Mouse (Mus musculus): ENCODE data around the gene Hmg20b. TPM values are rescaled to one million over a fixed set of nuclear protein-coding genes. Genes with fewer than 3 reads are reported as not detected.
A peak's percentile ranks its signal among the peaks of the same experiment; 100 is the strongest.

Hmg20b gene
- total RNA-seq, 2 experiments from 2014 or later = 22.9 to 28.2 TPM

DNA sequence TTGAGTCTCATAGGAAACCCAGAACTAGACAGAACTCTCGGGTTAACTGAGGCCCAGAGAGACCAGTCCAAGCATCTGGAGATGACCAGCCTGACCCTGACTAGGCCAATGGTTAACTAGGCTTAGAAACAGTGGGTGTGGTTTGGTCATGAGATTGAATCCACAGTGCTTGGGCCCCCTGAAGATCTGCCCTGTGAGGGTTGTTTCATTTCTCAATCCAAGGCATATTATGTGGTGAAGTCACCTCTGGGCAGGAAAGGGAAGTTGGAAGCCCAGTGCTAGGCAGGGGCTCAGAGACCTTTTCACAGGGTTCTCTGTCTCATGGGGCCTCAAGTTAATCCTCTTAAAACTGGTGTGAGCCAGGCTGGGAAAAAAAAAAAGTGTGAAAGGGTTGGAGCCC, 8.6 kb upstream of the Hmg20b start:
- no peak for DNase-seq
- H3K4me3 ChIP-seq = peak overlapping the region; percentile 92
- peak overlapping the region; percentile 88 for H3K27ac ChIP-seq
- intact Hi-C loops (cut with DNase I) = no loop called here
- TF ChIP-seq CTCF (IDR thresholded peaks at IDR 0.05) = no peak

DNA sequence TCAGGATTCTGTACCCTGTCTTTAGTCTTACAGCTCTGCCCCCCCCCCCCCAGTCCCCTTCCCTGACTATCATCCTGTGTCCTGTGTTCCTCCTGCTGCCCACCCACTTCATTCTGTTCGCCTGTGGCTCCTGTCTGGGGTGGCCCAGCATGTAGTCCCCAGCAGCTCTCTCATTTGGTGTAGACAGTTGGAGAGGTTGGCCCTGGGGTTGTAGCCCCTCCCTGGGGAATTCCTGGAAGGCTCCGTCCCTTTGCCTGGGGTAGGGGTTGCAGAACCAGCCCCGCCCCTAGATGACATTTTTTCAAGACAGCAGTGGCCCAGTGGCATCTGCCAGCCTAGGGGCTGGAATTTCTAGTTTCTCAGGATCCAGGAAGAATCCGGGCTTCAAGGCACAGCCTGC, 7.9 kb upstream of the Hmg20b start:
- TF ChIP-seq CTCF (IDR thresholded peaks at IDR 0.05) = no peak
- intact Hi-C loops (cut with DNase I) = no loop called here

DNA sequence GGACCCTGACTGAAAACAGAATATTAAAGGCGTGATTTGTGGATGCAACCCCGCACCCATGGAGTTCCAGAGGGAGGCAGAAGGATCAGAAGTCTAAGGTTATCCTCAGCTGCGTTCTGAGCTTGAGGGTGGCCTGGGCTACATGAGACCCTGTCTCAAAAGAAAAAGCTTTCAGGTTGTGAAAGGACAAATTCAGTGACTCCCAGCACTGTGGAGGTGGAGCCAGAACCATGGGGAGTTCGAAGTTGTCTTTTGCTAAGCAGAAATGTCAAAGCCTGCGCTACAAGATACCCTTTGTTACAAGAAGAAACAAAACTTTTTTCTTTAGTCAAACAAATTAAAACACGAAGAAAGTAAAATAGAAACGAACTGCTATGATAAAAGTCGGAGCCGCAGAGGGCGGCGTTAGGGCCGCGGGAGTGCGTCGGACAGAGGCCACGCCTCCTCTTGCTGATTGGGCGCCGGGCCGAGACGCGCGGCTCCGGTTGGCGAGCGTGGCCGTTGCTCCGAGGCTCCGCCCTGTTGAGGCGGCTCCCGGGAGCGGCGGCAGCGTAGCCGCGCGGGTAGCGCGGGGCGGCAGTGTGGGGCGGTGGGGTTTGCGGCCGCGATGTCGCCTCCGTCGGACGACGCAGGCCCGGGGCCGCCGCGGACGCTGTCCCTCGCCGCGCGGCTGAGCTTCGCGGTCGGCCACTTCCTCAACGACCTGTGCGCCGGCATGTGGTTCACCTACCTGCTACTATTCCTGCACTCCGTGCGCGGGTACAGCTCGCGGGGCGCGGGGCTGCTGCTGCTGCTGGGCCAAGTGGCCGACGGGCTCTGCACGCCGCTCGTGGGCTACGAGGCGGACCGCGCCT, 6.9 kb upstream of the Hmg20b start, which contains the start of gene Mfsd12:
Gene Mfsd12, plus strand, starts transcription at position 501 of the 854 bp plus-strand sequence.
- Histone ChIP-seq H3K27ac (peak within 1 kb of the TSS; percentile 88), H3K4me3 (peak within 1 kb of the TSS; percentile 92)
- no peak for TF ChIP-seq CTCF (IDR thresholded peaks at IDR 0.05)
- peak; percentile 96 for DNase-seq
- intact Hi-C loops (cut with DNase I) = no loop called here

More for the DNA sequence above, 7.9 kb upstream of the Hmg20b start:
- DNase-seq = no peak
- H3K4me3 ChIP-seq = peak overlapping the region; percentile 92
- peak overlapping the region; percentile 88 for H3K27ac ChIP-seq

DNA sequence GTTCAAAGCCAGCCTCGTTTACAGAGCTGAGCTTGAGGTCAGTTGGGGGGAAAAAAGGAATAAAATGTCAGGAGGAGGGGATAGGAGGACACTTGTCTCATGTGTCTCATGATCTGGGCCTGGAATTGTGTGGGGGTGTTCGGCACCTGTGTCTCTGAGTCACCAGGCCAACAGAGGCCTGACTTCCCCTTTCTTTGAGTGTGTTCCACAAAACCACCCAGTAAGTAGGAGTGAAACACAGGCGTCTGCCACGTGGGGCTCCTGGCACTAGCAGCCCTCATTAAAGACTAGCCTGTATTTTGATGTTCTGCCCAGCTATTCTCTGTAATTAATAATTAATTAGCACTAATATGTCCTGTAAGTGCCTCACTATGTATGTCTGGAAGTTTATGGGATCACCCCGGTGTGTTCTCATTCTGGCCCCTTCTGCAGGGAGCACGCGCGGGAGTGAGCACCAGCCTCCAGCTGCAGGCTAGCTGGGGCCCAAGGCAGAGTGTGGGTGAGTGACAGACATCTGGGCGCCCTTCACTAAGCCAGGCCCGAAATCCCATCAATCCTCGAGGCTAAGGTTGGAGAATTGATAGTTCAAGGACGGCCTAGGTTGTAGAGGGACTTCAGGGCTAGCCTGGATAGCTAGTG, 6.2 kb upstream of the Hmg20b start:
- TF ChIP-seq CTCF (IDR thresholded peaks at IDR 0.05) = no peak
- no peak for DNase-seq
- H3K4me3 ChIP-seq = peak overlapping the region; percentile 92
- intact Hi-C loops (cut with DNase I) = no loop called here
- H3K27ac ChIP-seq = peak overlapping the region; percentile 88; the same call in 1 of the 2 replicates

DNA sequence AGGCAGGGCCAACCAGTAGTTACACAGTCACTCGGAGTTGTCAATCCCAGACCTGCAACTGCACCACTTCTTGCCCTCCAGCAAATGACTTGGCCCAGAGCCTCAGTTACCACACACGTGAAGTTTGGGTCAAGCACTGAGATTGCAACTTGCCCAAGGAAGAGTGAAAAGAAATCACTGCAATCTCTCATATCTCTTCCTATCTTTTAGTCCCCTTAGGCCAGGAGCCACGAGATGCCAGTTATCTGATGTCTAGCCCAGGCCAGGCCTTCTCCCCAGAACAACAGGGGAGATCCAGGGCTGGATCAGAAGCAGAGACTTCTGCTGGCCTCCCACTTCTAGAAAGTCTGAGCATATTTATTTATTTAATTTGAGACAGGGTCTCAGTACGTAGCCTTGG, 5.3 kb upstream of the Hmg20b start:
- intact Hi-C loops (cut with DNase I) = no loop called here
- DNase-seq = no peak
- no peak for TF ChIP-seq CTCF (IDR thresholded peaks at IDR 0.05)
- Histone ChIP-seq H3K4me3 (no peak overlapping the region), H3K27ac (no peak overlapping the region)

DNA sequence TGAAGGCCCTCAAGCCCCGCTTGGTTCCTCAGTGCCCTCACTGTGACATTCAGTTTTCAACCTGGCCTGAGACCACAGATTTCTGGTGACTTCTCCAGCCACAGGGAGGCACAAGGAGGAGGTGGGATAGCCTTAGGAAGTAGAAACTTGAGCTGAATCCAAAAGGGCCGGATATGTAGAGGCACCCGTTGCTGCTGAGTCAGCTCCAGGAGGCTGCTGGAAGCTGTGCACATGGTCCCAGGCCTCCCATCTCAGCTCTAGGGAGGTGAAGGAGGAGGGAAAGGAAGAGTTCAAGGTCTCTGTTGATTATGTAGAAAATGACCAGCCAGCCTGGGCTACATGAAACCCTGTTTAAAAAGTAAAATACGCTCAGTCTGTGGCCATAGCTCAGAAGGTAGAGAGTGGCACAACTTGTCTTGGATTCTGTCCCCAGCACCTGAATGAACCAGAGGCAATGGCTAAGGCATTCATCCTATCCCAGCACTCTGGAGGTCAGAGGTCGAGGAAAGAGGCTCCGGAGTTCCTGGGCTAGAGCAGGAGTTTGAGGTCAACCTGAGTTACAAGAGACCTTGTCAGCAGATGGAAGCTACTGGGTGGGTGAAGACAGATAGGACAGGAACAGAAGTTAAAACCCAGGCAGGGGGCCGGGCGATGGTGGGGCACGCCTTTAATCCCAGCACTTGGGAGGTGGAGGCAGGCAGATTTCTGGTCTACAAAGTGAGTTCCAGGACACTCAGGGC, 4.6 kb upstream of the Hmg20b start:
- no peak for DNase-seq
- TF ChIP-seq CTCF (IDR thresholded peaks at IDR 0.05) = no peak
- intact Hi-C loops (cut with DNase I) = loop anchor here (5.0 kb wide), 1 partner anchor 63 kb away; the partner anchor contains the start of genes Pip5k1c and Tjp3
- Histone ChIP-seq H3K27ac (no peak overlapping the region), H3K4me3 (no peak overlapping the region)

DNA sequence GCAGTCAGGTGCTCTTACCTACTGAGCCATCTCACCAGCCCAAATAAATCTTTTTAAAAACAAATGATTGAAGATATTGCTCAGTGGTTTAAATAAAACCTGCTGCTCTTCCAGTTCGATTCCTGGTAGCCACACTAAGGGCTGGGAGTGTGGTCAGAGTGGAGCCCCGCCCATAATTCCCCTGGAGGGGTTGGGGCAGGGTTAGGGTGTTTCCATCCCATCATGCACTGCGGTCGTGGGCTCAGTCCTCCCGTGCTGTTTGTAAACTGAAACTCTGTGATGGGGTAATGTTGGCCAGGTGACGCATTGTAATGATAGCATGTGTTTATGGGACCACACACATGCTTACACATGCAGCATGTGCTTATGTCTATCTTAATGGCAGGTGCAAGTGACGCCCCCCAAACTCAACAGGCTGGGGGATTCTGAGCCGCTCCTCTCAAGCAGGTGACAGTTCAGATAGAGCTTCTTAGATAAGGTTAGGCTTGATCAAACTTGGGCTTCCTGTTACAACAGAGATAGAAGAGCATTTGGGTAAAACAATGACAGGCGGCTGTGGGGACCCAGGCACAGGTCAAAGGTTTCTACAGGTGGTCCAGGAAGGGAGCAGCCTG, 1.5 kb upstream of the Hmg20b start:
- H3K4me3 ChIP-seq = no peak overlapping the region
- H3K27ac ChIP-seq = peak overlapping the region; percentile 93; the same call in 1 of the 2 replicates
- DNase-seq = no peak
- intact Hi-C loops (cut with DNase I) = loop anchor here (5.0 kb wide), 1 partner anchor 59 kb away; the partner anchor contains the start of genes Pip5k1c and Tjp3
- TF ChIP-seq CTCF (IDR thresholded peaks at IDR 0.05) = no peak

DNA sequence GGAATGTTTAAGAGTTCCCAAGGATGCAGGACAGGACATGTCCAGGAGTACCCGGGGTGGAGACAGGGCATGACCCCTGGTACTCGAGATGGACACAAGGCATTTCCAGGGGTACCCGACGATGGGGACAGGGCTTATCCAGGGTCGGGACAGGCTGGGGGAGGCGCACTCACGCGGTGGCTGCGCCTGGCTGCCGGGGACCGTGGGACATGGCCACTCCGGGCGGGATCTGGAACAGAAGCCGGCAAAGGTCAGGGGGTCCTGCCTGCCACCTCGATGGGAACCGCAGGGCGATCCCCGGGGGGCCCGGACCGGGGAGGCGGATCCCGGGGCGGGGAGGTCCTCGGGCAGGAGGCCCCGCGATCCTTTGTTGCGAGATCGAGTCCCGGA, 324 bp downstream of the Hmg20b start:
- Histone ChIP-seq H3K27ac (peak overlapping the region; percentile 96), H3K4me3 (peak overlapping the region; percentile 99)
- DNase-seq = no peak
- intact Hi-C loops (cut with DNase I) = loop anchor here (2.0 to 5.0 kb wide), 2 partner anchors 27 to 58 kb away; partner anchors contain the start of genes Pip5k1c and Tjp3
- TF ChIP-seq CTCF (IDR thresholded peaks at IDR 0.05) = no peak

DNA sequence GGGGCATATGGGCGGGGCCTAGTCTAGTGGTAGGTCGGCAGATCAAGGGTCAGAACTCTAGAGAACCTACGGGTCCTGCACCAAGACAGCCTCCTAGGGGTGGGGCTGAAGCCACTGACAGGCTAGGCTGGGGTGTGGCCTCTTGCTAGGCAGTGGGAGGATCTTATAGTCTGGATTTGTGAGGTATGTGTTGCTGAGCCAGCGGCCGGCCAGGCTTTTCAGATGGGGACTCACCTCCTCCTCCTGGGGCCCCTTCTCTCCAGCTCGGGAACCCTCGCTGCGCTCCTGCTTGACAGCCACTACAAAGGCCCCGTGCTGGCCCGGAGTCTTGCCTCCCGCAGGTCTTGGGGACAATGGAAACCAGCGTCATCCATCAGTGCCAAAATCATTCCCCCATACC, 1.1 kb downstream of the Hmg20b start:
- no peak for TF ChIP-seq CTCF (IDR thresholded peaks at IDR 0.05)
- intact Hi-C loops (cut with DNase I) = loop anchor here (2.0 kb wide), 1 partner anchor 26 kb away; no protein-coding TSS in a partner anchor
- Histone ChIP-seq H3K4me3 (peak overlapping the region; percentile 99), H3K27ac (peak overlapping the region; percentile 96)
- no peak for DNase-seq

DNA sequence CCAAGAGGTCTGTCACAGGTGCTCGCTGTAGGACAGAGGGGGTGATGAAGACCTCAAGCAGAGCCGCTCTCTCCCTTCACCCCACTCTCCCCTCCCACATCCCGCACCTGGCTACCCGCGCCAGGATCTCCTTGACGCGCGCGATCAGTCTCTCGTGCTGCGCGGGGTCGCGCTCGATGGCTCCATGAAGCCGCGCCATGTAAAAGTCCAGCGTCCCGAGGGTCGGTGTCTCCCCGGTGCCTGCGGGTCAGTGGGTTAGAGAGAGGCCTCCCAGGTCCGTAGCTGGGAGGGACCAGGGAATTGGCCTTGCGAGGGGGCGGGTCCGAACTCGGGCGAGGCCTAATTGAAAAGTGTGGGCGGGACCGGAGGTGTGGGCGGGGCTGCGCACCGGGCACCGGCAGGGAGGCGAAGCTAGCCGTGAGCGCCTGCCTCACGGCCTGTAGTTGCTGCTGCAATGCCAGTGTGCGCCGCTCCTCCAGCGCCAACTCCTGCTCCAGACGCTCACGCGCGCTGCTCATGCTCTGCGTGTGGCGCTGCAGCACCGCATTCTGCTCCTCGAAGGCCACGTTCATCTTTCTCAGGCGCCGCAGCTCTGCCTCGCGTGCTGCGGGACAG, 3.7 kb downstream of the Hmg20b start:
- Histone ChIP-seq H3K4me3 (peak overlapping the region; percentile 18), H3K27ac (0 out of 2 replicates have a peak overlapping the region, but pooled peaks have one; percentile 12)
- intact Hi-C loops (cut with DNase I) = no loop called here
- TF ChIP-seq CTCF (IDR thresholded peaks at IDR 0.05) = no peak
- DNase-seq = no peak

DNA sequence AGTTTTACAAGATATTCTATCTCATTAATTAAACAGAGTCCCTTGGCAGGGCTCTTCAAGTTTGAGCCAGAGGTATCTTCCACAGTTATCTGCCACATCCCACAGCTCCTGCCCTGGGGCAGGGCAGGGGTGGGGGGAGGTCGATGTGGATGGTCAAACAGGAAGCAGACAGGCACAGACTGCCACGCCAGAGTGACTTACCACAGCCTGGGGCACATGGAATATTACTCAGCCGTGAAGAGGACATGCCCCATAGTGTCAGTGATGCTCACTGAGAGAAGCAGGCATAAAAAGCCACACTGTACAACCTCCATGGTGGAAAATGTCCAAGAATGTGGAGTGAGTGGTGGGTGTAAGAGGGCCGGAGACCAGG, 5.1 kb downstream of the Hmg20b start:
- H3K27ac ChIP-seq = no peak overlapping the region
- DNase-seq = no peak
- intact Hi-C loops (cut with DNase I) = no loop called here
- TF ChIP-seq CTCF (IDR thresholded peaks at IDR 0.05) = no peak
- H3K4me3 ChIP-seq = no peak overlapping the region
